Mouse (Mus musculus): ENCODE results near the gene Gm49380.

DNA sequence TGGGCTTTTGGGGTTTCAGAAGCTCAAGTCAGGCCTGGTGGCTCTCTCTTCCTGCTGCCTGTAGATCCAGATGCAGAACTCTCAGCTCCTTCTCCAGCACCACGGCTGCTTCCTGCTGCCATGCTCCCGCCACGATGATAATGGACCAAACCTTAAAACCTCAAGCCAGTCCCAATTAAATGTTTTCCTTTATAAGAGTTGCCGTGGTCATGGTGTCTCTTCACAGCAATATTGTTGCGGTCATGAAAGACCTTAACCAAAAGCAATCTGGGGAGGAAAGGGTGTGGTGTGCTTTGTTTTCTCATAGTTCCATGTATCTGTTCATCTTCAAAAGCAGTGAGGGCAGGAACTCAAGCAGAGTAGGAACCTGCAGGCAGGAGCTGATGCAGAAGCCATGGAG lies 76.2 kb downstream of the Gm49380 start:
- no peak for TF ChIP-seq CTCF (IDR thresholded peaks at IDR 0.05; ENCODE audit: low read depth)
- TF ChIP-seq EP300 (optimal IDR thresholded peaks at IDR 0.05): no peak
